Mouse (Mus musculus) E14TG2a.4 (cell line): Measurements from ENCODE around the gene Pfkm.

Experiments
- CTCF ChIP-seq: conservative IDR thresholded peaks from 2 replicates; pipeline ENCODE4 v1.5.1; 2014; ENCODE audit warnings: low read length
- NANOG ChIP-seq: IDR thresholded peaks from 2 replicates; pipeline ENCODE4 v1.6.1; 2014; ENCODE audit warnings: borderline replicate concordance, low read length, mixed read lengths

GRCm38 (mm10) chr15:98181132-98181711 lies 88.8 kb downstream of the Pfkm start:
- TF ChIP-seq CTCF (peak; percentile 46), NANOG (no peak; the same call in 1 of the 2 replicates)
